Mouse (Mus musculus) brain, adult 2 months (tissue): ENCODE results near the gene Atp13a1.
A peak's percentile ranks its signal among the peaks of the same experiment; 100 is the strongest.

Source experiments
- DNase-seq: peaks from one replicate; pipeline ENCODE4 v3.0.0; 2011; ENCODE audit warnings: low read depth, low spot score

Atp13a1 gene

GRCm38 (mm10) chr8:69799946-69800345, 9.0 kb downstream of the Atp13a1 start:
- no peak for DNase-seq

- DNase-seq, result no peak
Measured at GRCm38 (mm10) chr8:69801796-69802195, 10.8 kb downstream of the Atp13a1 start.

DNA sequence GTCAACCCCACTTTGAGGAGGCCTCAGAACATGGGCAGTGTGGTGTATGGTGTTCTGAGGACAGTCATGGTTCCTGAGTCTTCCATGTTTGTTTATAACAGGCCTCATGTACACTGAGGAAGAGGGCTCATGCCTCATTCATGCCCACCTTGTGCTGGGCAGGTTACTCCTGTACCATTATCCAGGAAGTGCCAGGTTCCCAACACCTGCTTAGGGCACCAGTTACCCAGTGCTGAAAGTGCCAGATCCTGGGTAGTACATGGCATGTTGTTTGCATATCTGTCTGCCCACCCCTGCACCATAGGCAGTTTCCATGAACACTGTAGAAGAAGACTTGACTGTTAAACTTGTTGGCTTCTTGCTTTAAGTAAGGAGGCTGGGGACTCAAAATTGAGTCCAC, 11.3 kb downstream of the Atp13a1 start:
- no peak for DNase-seq

DNA sequence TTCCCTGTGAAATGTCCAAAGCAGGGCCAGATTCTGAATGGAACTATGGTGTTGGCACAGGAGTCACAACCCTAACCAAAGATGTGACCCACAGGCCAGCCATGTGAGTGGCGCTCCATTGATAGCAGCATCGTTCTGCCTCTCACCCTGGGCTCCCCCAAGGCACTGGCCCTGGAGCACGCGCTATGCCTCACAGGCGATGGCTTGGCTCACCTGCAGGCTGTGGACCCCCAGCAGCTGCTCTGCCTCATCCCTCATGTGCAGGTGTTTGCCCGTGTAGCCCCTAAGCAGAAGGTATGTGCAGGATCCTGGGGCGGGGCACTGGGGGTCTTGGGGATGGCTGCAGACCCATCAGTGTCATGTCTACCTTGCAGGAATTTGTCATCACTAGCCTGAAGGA, 12.4 kb downstream of the Atp13a1 start:
- DNase-seq, result no peak

- DNase-seq, result no peak
Measured at GRCm38 (mm10) chr8:69804537-69804936, 13.6 kb downstream of the Atp13a1 start.

GRCm38 (mm10) chr8:69805086-69805485, 14.1 kb downstream of the Atp13a1 start:
- no peak for DNase-seq

- no peak for DNase-seq
Measured at GRCm38 (mm10) chr8:69805491-69805890, 14.5 kb downstream of the Atp13a1 start.

GRCm38 (mm10) chr8:69807236-69807635, 16.3 kb downstream of the Atp13a1 start:
- no peak for DNase-seq

GRCm38 (mm10) chr8:69808094-69808863, 17.3 kb downstream of the Atp13a1 start, which contains the start of gene Gmip:
Gmip (plus strand) TSS chr8:69808679.
- peak; percentile 56 for DNase-seq

- peak; percentile 47 for DNase-seq
Measured at GRCm38 (mm10) chr8:69808864-69809403, 18.0 kb downstream of the Atp13a1 start.

GRCm38 (mm10) chr8:69809820-69810219, 18.9 kb downstream of the Atp13a1 start:
- no peak for DNase-seq

DNA sequence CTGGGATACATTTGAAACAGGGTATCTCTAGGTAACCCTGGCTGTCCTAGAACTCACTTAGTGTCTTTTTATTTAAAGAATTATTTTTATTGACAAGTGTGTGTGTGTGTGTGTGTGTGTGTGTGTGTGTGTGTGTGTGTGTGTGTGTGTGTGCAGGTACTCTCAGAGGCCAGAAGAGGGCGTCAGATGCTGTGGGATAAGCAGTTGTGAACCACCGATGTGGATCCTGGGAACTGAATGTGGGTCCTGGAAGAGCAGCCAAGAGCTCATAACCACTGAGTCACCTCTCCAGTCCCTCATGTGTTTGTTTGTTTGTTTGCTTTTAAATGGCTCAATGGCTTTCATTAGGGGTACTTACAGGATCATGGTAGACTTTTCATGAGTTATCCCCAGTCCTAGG, 23.9 kb downstream of the Atp13a1 start:
- no peak for DNase-seq

- DNase-seq, result no peak
Measured at GRCm38 (mm10) chr8:69815396-69815795, 24.4 kb downstream of the Atp13a1 start.

GRCm38 (mm10) chr8:69820466-69820865, 29.5 kb downstream of the Atp13a1 start:
- no peak for DNase-seq

DNA sequence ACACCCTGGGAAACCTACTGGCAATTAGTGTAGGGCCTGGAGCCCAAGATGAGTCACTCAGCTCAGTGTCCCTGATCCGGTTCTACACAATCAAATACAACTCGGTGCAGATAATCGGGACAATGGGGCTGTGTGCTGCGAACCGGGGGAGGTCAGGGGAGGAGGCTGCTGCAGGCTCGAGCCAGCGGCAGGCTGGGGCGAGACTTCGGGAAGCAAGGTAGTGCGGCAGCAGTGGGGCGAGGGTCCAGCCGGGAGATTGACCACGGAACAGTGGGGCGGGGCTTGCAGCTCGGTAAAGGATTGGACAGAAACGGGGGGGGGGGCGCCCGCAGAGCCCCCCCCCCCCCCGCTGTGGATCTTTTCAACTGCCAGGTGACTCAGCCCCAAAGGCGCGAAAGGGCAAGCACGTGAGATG, 31.0 kb downstream of the Atp13a1 start:
- DNase-seq, result peak; percentile 43

- DNase-seq, result peak; percentile 49
Measured at GRCm38 (mm10) chr8:69822386-69823191, 31.6 kb downstream of the Atp13a1 start, which contains the start of gene Lpar2. Lpar2 (plus strand) TSS chr8:69822429.

- no peak for DNase-seq
Measured at GRCm38 (mm10) chr8:69826371-69826770, 35.4 kb downstream of the Atp13a1 start.

DNA sequence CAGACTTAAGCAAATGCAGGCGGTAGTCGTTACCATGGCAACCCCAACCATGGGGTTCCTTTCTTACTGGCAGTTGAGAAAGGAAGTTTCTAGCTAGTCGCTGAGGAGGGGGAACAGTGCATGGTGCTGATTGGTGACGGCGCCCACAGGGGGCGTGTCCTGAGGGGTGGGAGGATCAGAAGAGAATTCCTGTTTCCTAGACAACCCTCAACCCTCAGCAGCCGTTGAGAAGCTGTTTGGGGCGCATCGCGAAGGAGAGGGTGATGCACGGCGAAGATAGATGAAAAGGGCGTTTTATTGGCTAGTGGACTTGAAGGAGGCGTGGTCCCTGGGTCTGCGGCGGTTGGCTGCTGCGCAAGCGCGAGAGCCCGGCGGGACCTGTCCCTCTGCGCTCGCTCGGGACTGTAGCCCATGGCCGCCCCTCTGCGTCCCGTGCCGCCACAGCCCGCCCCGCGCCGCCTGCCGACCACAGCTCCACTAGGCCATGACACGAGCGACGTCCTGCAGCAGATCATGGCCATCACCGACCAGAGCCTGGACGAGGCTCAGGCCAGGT, 41.4 kb downstream of the Atp13a1 start, which contains the start of gene Pbx4:
Gene Pbx4, plus strand, starts transcription at position 194 of the 556 bp plus-strand sequence.
- DNase-seq, result peak; percentile 99

- no peak for DNase-seq
Measured at GRCm38 (mm10) chr8:69837057-69837682, 46.2 kb downstream of the Atp13a1 start.

DNA sequence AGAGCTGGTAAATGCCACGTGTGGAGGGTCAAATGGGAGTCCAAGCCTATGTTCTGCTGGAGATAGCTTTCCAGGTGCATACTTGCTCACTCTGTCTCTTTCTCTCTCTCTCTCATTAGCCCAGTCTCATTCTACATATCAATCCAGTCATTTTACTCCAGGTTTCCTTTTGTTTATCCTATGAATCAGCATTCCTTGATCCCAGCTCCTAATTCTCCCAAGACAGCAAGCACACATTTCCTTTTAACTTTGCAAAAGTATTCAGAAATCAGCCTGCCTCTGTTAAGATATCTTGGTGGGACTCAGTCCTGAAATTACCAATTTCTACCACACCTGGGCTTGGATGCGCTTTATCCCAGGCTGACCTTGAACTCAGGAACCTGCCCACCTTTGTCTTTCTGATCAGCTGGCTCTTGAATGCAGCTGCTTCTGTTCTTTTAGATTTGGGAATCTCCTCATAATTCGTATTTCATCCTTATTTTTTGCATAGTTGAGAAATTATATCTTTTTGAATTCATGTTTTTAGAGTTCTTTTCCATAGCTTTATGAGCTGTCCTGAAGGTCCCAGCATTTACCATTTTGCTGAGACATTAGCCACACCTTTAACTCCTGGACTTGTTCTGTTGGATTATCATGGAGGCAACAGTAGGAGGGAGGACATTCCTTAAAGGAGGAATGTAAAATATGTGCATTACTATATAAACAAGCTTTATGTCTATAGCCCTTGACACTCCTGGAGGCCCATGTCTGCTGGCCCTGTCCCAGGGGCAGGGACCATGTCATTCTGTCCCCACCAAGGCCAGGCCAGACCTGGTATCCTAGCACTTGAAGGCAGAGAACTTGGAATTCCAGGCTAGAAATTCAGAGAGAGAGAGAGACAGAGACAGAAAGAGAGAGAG, 56.5 kb downstream of the Atp13a1 start:
- no peak for DNase-seq
